Mouse (Mus musculus) testis, adult 2 months (tissue): ENCODE measurements around the gene Asb4.

Experiments
- CTCF ChIP-seq: fragments of 200-500 bp; IDR thresholded peaks from 2 replicates; pipeline ENCODE4 v1.5.1; 2012; ENCODE audit warnings: low read depth, mild to moderate bottlenecking, inconsistent platforms, low read length, moderate library complexity; ENCODE audit not compliant: control insufficient read depth, insufficient read depth, insufficient replicate concordance
- POLR2A ChIP-seq: fragments of 200-500 bp; IDR thresholded peaks from 2 replicates; pipeline ENCODE4 v1.6.1; 2012; ENCODE audit warnings: low read depth, mild to moderate bottlenecking, inconsistent platforms, low read length, moderate library complexity; ENCODE audit not compliant: control insufficient read depth

DNA sequence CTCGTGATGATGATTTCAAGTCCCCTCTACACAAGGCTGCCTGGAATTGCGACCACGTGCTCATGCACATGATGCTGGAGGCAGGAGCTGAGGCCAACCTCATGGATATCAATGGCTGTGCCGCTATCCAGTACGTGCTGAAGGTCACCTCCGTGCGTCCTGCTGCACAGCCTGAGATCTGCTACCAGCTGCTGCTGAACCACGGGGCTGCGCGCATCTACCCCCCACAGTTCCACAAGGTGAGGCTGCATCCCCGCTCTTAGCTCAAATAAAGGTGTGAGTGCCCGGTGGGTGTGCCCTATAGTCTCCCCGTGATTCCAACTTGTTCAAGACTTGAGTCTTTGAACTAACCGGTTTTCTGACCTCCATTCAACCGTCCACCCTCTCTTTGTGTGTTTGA, 40.4 kb downstream of the Asb4 start:
- TF ChIP-seq POLR2A, result no peak
- TF ChIP-seq CTCF, result no peak
